Mouse (Mus musculus): ENCODE data around the gene Trpc7. TPM values are rescaled to one million over a fixed set of nuclear protein-coding genes. Genes with fewer than 3 reads are reported as not detected.

The Trpc7 gene
- polyA plus RNA-seq, 1 experiment from 2014 or later, result 0.11 TPM

DNA sequence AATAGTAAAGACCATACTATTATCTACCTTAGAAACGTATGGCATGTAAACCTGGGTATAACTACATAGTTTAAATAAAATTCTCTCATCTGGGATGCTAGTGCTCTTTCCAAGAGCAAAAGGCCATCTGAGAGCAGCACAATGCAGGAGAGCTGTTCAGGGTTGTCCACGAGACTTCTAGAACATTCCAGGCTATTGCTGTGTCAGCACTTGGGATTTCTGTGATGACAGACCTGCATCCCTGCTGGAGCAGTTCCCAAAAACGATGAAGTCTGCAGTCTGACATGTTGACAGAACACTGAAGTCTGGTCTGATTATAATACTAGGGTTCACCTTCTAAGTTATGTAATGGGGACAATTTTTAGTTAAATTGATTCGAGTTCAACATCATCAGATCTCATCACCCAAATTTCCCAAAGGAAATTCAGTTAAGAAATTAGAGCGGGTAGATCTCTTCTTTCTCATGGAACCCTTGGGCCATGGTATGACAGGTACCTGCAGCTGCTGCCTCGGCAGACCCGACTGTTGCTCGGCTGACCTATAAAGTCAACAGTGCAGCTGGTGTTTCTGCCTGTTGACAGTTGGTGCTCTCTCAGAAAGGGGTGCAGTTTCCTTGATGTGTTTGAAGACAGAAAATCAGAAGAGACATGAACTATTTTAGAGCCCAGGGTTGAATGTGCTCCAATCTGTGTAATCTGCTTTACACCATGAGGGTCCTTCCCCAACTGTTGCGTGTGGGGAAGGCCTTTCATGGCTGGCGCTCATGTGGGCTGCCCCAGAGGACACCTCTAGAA is 148.9 kb downstream of the Trpc7 start:
- no peak for ATAC-seq (ENCODE audit: insufficient number of reproducible peaks, insufficient read depth, low FRiP score, low TSS enrichment, low read depth)
- peaks cover 9% of the 10 kb centered on the region for H3K36me3 ChIP-seq
- no peak overlapping the region for H3K4me2 ChIP-seq
- H3K27ac ChIP-seq, result no peak overlapping the region
- H3K9me3 ChIP-seq, result no peaks in the 10 kb centered on the region
- 73% methylated on average over 10 of the region's 10 CpGs for WGBS
- no peak overlapping the region for H3K4me3 ChIP-seq
- no peak overlapping the region for H3K9ac ChIP-seq
- H3K27me3 ChIP-seq, result peaks cover 20% of the 10 kb centered on the region
- peaks cover 8% of the 10 kb centered on the region for H3K4me1 ChIP-seq

- H3K27me3 ChIP-seq, result no peaks in the 10 kb centered on the region
- H3K4me2 ChIP-seq, result no peak overlapping the region
- no peak overlapping the region for H3K27ac ChIP-seq
- H3K4me3 ChIP-seq, result no peak overlapping the region
- no peak overlapping the region for H3K9ac ChIP-seq
- 81% methylated on average over 6 of the region's 6 CpGs for WGBS
- ATAC-seq (ENCODE audit: insufficient number of reproducible peaks, insufficient read depth, low FRiP score, low TSS enrichment, low read depth), result no peak
- peaks cover 50% of the 10 kb centered on the region for H3K36me3 ChIP-seq
- no peaks in the 10 kb centered on the region for H3K9me3 ChIP-seq
- H3K4me1 ChIP-seq, result peaks cover 3% of the 10 kb centered on the region; the same call in 1 of the 2 replicates
Observed at GRCm38 (mm10) chr13:56742325-56742901, 153.4 kb downstream of the Trpc7 start.

- Histone ChIP-seq H3K4me3 (no peak overlapping the region), H3K27me3 (no peaks in the 10 kb centered on the region), H3K27ac (no peak overlapping the region), H3K9ac (no peak overlapping the region), H3K9me3 (no peaks in the 10 kb centered on the region), H3K36me3 (peaks cover 56% of the 10 kb centered on the region), H3K4me2 (no peak overlapping the region), H3K4me1 (no peaks in the 10 kb centered on the region)
- ATAC-seq (ENCODE audit: insufficient number of reproducible peaks, insufficient read depth, low FRiP score, low TSS enrichment, low read depth), result no peak
- WGBS, result 87% methylated on average over 7 of the region's 7 CpGs
Observed at GRCm38 (mm10) chr13:56741691-56742090, 154.1 kb downstream of the Trpc7 start.

DNA sequence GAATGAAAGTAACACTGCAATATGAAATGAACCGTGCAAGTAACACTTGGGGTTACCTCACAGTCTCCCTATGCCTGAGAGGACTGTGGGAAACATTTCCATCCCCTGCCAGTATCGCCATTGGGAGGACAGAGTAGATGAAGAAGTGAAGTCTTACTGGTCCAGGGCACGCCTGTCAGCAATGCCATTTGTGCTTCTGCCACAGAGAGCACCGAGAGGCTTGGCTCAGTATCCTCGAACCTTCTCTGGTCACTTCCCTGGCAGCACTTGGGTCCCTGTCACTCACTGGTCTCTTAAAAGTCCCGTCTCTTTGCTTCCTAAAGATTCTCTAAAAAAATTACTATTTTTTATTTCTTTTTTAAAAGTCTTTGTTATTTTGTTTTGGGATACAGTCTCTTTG is 155.3 kb downstream of the Trpc7 start:
- no peak overlapping the region for H3K4me3 ChIP-seq
- peaks cover 66% of the 10 kb centered on the region for H3K36me3 ChIP-seq
- H3K27me3 ChIP-seq, result no peaks in the 10 kb centered on the region
- no peaks in the 10 kb centered on the region for H3K4me1 ChIP-seq
- no peak overlapping the region for H3K9ac ChIP-seq
- H3K4me2 ChIP-seq, result no peak overlapping the region
- H3K9me3 ChIP-seq, result no peaks in the 10 kb centered on the region
- 89% methylated on average over 6 of the region's 6 CpGs for WGBS
- no peak overlapping the region for H3K27ac ChIP-seq
- no peak for ATAC-seq (ENCODE audit: insufficient number of reproducible peaks, insufficient read depth, low FRiP score, low TSS enrichment, low read depth)

GRCm38 (mm10) chr13:56739556-56739955 is 156.2 kb downstream of the Trpc7 start:
- Histone ChIP-seq H3K27ac (no peak overlapping the region), H3K4me1 (no peaks in the 10 kb centered on the region), H3K4me3 (no peak overlapping the region), H3K27me3 (no peaks in the 10 kb centered on the region), H3K9ac (no peak overlapping the region), H3K36me3 (peaks cover 72% of the 10 kb centered on the region), H3K4me2 (no peak overlapping the region), H3K9me3 (no peaks in the 10 kb centered on the region)
- WGBS, result 94% methylated on average over 5 of the region's 5 CpGs
- no peak for ATAC-seq (ENCODE audit: insufficient number of reproducible peaks, insufficient read depth, low FRiP score, low TSS enrichment, low read depth)

DNA sequence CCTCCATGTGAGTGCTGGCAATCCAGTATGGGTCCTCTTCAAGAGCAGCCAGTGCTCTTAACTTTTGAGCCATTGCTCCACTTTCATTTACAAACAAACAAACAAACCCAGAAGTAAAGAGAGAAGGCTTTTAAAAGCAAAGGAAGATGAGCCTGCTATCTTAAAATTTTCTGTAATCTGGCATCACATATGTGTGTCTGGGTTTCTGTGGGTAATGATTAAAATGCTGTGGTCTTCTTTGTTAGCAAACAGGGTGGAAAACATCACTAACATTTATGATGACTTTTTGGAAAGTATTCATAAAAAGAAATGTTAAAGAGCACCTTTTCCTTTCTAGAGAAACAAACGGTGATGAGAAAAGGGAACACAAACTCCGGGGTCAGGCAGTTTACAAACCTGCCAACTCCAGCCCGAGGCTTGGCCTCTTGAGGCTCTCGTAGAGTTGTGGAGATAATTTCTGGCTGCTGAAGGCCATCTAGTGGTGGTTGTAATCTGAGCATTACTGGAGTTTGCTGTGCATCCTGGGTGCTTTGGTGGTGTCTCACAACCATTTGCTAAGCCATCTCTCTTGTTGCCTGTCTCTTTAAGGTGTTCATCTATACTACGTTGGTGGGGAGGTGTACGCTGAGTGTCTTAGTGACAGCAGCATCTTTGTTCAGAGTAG is 160.4 kb downstream of the Trpc7 start:
- no peak overlapping the region for H3K4me2 ChIP-seq
- no peak for ATAC-seq (ENCODE audit: insufficient number of reproducible peaks, insufficient read depth, low FRiP score, low TSS enrichment, low read depth)
- 63% methylated on average over 6 of the region's 6 CpGs for WGBS
- H3K4me1 ChIP-seq, result no peaks in the 10 kb centered on the region
- H3K27me3 ChIP-seq, result no peaks in the 10 kb centered on the region
- no peak overlapping the region for H3K4me3 ChIP-seq
- H3K9me3 ChIP-seq, result no peaks in the 10 kb centered on the region
- peaks cover 85% of the 10 kb centered on the region for H3K36me3 ChIP-seq
- H3K27ac ChIP-seq, result no peak overlapping the region
- H3K9ac ChIP-seq, result no peak overlapping the region

GRCm38 (mm10) chr13:56734617-56735016 is 161.2 kb downstream of the Trpc7 start:
- H3K4me1 ChIP-seq, result no peaks in the 10 kb centered on the region
- no peak overlapping the region for H3K9ac ChIP-seq
- WGBS, result 81% methylated on average over 4 of the region's 4 CpGs
- no peaks in the 10 kb centered on the region for H3K27me3 ChIP-seq
- no peak for ATAC-seq (ENCODE audit: insufficient number of reproducible peaks, insufficient read depth, low FRiP score, low TSS enrichment, low read depth)
- peaks cover 85% of the 10 kb centered on the region for H3K36me3 ChIP-seq
- H3K9me3 ChIP-seq, result no peaks in the 10 kb centered on the region
- no peak overlapping the region for H3K4me3 ChIP-seq
- H3K4me2 ChIP-seq, result no peak overlapping the region
- no peak overlapping the region for H3K27ac ChIP-seq

GRCm38 (mm10) chr13:56729046-56729445 is 166.7 kb downstream of the Trpc7 start:
- peaks cover 89% of the 10 kb centered on the region for H3K36me3 ChIP-seq
- H3K27ac ChIP-seq, result no peak overlapping the region
- H3K4me1 ChIP-seq, result no peaks in the 10 kb centered on the region
- no peak overlapping the region for H3K4me2 ChIP-seq
- WGBS, result 91% methylated on average over 7 of the region's 7 CpGs
- H3K9ac ChIP-seq, result no peak overlapping the region
- ATAC-seq (ENCODE audit: insufficient number of reproducible peaks, insufficient read depth, low FRiP score, low TSS enrichment, low read depth), result no peak
- H3K27me3 ChIP-seq, result no peaks in the 10 kb centered on the region
- H3K9me3 ChIP-seq, result no peaks in the 10 kb centered on the region
- H3K4me3 ChIP-seq, result no peak overlapping the region

- Histone ChIP-seq H3K36me3 (peaks cover 80% of the 10 kb centered on the region), H3K4me2 (no peak overlapping the region), H3K9me3 (no peaks in the 10 kb centered on the region), H3K4me3 (no peak overlapping the region), H3K4me1 (no peaks in the 10 kb centered on the region), H3K27me3 (no peaks in the 10 kb centered on the region), H3K9ac (no peak overlapping the region), H3K27ac (no peak overlapping the region)
- WGBS, result 91% methylated on average over 4 of the region's 4 CpGs
- no peak for ATAC-seq (ENCODE audit: insufficient number of reproducible peaks, insufficient read depth, low FRiP score, low TSS enrichment, low read depth)
Observed at GRCm38 (mm10) chr13:56726551-56726950, 169.2 kb downstream of the Trpc7 start.

Other genes with a start within 250 kb of the Trpc7 start
- gene Smad5, start 193.0 kb downstream of the Trpc7 start, polyA plus RNA-seq (2015; fragmentation: Nextera tagmentation; extraction: Ambion mirVana), result 39.5 and 44.7 TPM in 2 replicates
- gene Gm45623, start 142.2 kb downstream of the Trpc7 start, polyA plus RNA-seq (2015; fragmentation: Nextera tagmentation; extraction: Ambion mirVana), result 0.65 and 0.89 TPM in 2 replicates